Comparison of ENCODE assay signal across 8 mouse cellular contexts in genomic region chr11:19010396-19010811, GRCm38 (mm10). TPM values are rescaled to one million over a fixed set of nuclear protein-coding genes. Genes with fewer than 3 reads are reported as not detected.
DNase-seq lines count a peak whose midpoint lies in the region; ATAC-seq lines count a peak whose summit lies in the region.

No protein-coding gene starts in this region.

- H3K36me3 ChIP-seq in forebrain, embryonic 14.5 days (ENCODE audit: control insufficient read depth, insufficient read depth, low read length): no peaks in the 10 kb centered on the region
- H3K36me3 ChIP-seq in intestine, embryonic 14.5 days (ENCODE audit: control insufficient read depth, insufficient read depth, low read length): peaks cover 75% of the 10 kb centered on the region
- no peaks in the 10 kb centered on the region for H3K36me3 ChIP-seq in neural tube, embryonic 15.5 days

- no peak overlapping the region for H3K9ac ChIP-seq in forebrain, embryonic 14.5 days (ENCODE audit: low read length)
- peak overlapping the region; percentile 100 for H3K9ac ChIP-seq in intestine, embryonic 14.5 days (ENCODE audit: low read length)
- peak overlapping the region; percentile 53 for H3K9ac ChIP-seq in neural tube, embryonic 15.5 days (replicated peaks)

- no peak for ATAC-seq in cerebellum, adult (ENCODE audit: insufficient number of reproducible peaks, low FRiP score, low TSS enrichment)
- ATAC-seq in forebrain, embryonic 14.5 days: no peak
- ATAC-seq in intestine, embryonic 14.5 days (replicated peaks; ENCODE audit: low FRiP score, low TSS enrichment, low read depth): no peak
- ATAC-seq in neural tube, embryonic 15.5 days (ENCODE audit: low FRiP score): no peak

- H3K27ac ChIP-seq in forebrain, embryonic 14.5 days (ENCODE audit: low read depth, low read length): no peak overlapping the region
- peak overlapping the region; percentile 100 for H3K27ac ChIP-seq in intestine, embryonic 14.5 days (ENCODE audit: low read depth)
- peak overlapping the region; percentile 83 for H3K27ac ChIP-seq in neural tube, embryonic 15.5 days (replicated peaks)

- peak; percentile 59 to 63 for DNase-seq in cerebellum, adult 18-20 months
- peak; percentile 56 for DNase-seq in adrenal gland, postnatal 25 days
- DNase-seq in forebrain, embryonic 14.5 days (ENCODE audit: low spot score): no peak
- no peak for DNase-seq in intestine, embryonic 14.5 days (ENCODE audit: low spot score)
- no peak for DNase-seq in thymus, adult 18-20 months
- DNase-seq in T-cell, adult 2 months (ENCODE audit: low spot score): no peak

- H3K9me3 ChIP-seq in forebrain, embryonic 14.5 days (replicated peaks; ENCODE audit: control insufficient read depth, low read length): no peaks in the 10 kb centered on the region
- H3K9me3 ChIP-seq in intestine, embryonic 14.5 days (ENCODE audit: control insufficient read depth, low read length): no peaks in the 10 kb centered on the region
- no peaks in the 10 kb centered on the region for H3K9me3 ChIP-seq in neural tube, embryonic 15.5 days (replicated peaks)

- peaks cover 7% of the 10 kb centered on the region for H3K4me1 ChIP-seq in forebrain, embryonic 14.5 days (ENCODE audit: control insufficient read depth, insufficient read depth, low read length)
- peaks cover 40% of the 10 kb centered on the region for H3K4me1 ChIP-seq in intestine, embryonic 14.5 days (replicated peaks; ENCODE audit: control insufficient read depth, insufficient read depth, low read length)
- H3K4me1 ChIP-seq in neural tube, embryonic 15.5 days: peaks cover 59% of the 10 kb centered on the region

- WGBS in forebrain, embryonic 14.5 days: 8% methylated on average over 14 of the region's 14 CpGs
- WGBS in intestine, embryonic 14.5 days: 19% methylated on average over 14 of the region's 14 CpGs
- WGBS in neural tube, embryonic 15.5 days: 10% methylated on average over 14 of the region's 14 CpGs

- no peak overlapping the region for H3K4me3 ChIP-seq in forebrain, embryonic 14.5 days (ENCODE audit: low read depth, low read length)
- H3K4me3 ChIP-seq in intestine, embryonic 14.5 days (ENCODE audit: low read depth, low read length): peak overlapping the region; percentile 95
- peak overlapping the region; percentile 35 for H3K4me3 ChIP-seq in neural tube, embryonic 15.5 days (replicated peaks)

- H3K4me2 ChIP-seq in forebrain, embryonic 14.5 days (ENCODE audit: low read length): peak overlapping the region; percentile 22
- H3K4me2 ChIP-seq in intestine, embryonic 14.5 days (ENCODE audit: low read length): peak overlapping the region; percentile 88
- peak overlapping the region; percentile 87 for H3K4me2 ChIP-seq in neural tube, embryonic 15.5 days

- H3K27me3 ChIP-seq in forebrain, embryonic 14.5 days (replicated peaks; ENCODE audit: control insufficient read depth, insufficient read depth, low read length): peaks cover 55% of the 10 kb centered on the region
- H3K27me3 ChIP-seq in intestine, embryonic 14.5 days (replicated peaks; ENCODE audit: control insufficient read depth, insufficient read depth, low read length): no peaks in the 10 kb centered on the region
- H3K27me3 ChIP-seq in neural tube, embryonic 15.5 days (replicated peaks): no peaks in the 10 kb centered on the region

RNA-seq across cellular contexts. Expression of gene Meis1, which starts 8.4 kb away (rescaled TPM):
- 71.4 and 73.6 TPM in 2 replicates for total RNA-seq in adrenal gland, postnatal 25 days (2021)
- 19.2 and 20.1 TPM in 2 replicates for polyA plus RNA-seq in forebrain, embryonic 14.5 days (2014; fragmentation: Nextera tagmentation; extraction: Ambion mirVana)
- 133 and 151 TPM in 2 replicates for polyA plus RNA-seq in intestine, embryonic 14.5 days (2014; fragmentation: Nextera tagmentation; extraction: Ambion mirVana)
- 156 and 166 TPM in 2 replicates for polyA plus RNA-seq in neural tube, embryonic 15.5 days (2015; fragmentation: Nextera tagmentation; extraction: Ambion mirVana)

Comparison
In these comparisons a context has a peak if more than half of its experiments do, and no peak if none do; other contexts are left out.
1. DNase-seq: peak in cerebellum, adult 18-20 months (2 of 2) and adrenal gland, postnatal 25 days (single experiment); none in forebrain, embryonic 14.5 days (single experiment), intestine, embryonic 14.5 days (single experiment), thymus, adult 18-20 months (0 of 2) and T-cell, adult 2 months (single experiment).
2. H3K4me2 ChIP-seq: peak in every context shown above with its lines; median percentile 88 in intestine, embryonic 14.5 days; 87 in neural tube, embryonic 15.5 days; 22 in forebrain, embryonic 14.5 days.